Mouse (Mus musculus) midbrain, embryonic 15.5 days (tissue): ENCODE measurements around the gene Atp13a3. TPM values are rescaled to one million over a fixed set of nuclear protein-coding genes. Genes with fewer than 3 reads are reported as not detected.

Experiments
- ATAC-seq: fragments of 200-750 bp; cut with Nextera tagmentation; replicated peaks from 2 replicates; pipeline ENCODE4 v1.8.0; 2017; ENCODE audit warnings: moderate TSS enrichment
- H3K27ac ChIP-seq: fragments of 300-500 bp; sonication (generic); 2 replicates; pipeline ENCODE4 v1.5.1; 2015; ENCODE audit warnings: mild to moderate bottlenecking, inconsistent platforms
- H3K27me3 ChIP-seq: fragments of 300-500 bp; sonication (generic); replicated peaks from 2 replicates; pipeline ENCODE4 v1.6.1; 2015; ENCODE audit warnings: inconsistent platforms
- H3K36me3 ChIP-seq: fragments of 300-500 bp; sonication (generic); replicated peaks from 2 replicates; pipeline ENCODE4 v1.6.1; 2015; ENCODE audit warnings: inconsistent platforms
- H3K4me1 ChIP-seq: fragments of 300-500 bp; sonication (generic); 2 replicates; pipeline ENCODE4 v1.6.1; 2015; ENCODE audit warnings: inconsistent platforms
- H3K4me2 ChIP-seq: fragments of 300-500 bp; sonication (generic); 2 replicates; pipeline ENCODE4 v1.6.1; 2015; ENCODE audit warnings: inconsistent platforms, mild to moderate bottlenecking, moderate library complexity
- H3K4me3 ChIP-seq: fragments of 300-500 bp; sonication (generic); 2 replicates; pipeline ENCODE4 v1.5.1; 2015; ENCODE audit warnings: mild to moderate bottlenecking, inconsistent platforms
- H3K9ac ChIP-seq: fragments of 300-500 bp; sonication (generic); 2 replicates; pipeline ENCODE4 v1.6.1; 2015; ENCODE audit warnings: mild to moderate bottlenecking, inconsistent platforms
- H3K9me3 ChIP-seq: fragments of 300-500 bp; sonication (generic); 2 replicates; pipeline ENCODE4 v1.6.1; 2016; ENCODE audit warnings: inconsistent platforms
- WGBS: fragments of 180-500 bp; shearing (Covaris S2); methylation state at CpG from one replicate; pipeline ENCODE4 v1.1.7; 2015; ENCODE audit warnings: mixed read lengths; 5-methylcytosine and 5-hydroxymethylcytosine counted together
- polyA plus RNA-seq: library from polyadenylated mRNA; unstranded; fragments of >200 nt; fragmentation: Nextera tagmentation; extraction: Ambion mirVana; gene quantifications from 2 replicates; pipeline ENCODE4 v1.2.1, GENCODE M21; 2015

Atp13a3 gene
- polyA plus RNA-seq, 1 experiment from 2014 or later: 8.1 TPM

GRCm38 (mm10) chr16:30403528-30403927 lies 2.2 kb downstream of the Atp13a3 start:
- no peak for ATAC-seq

DNA sequence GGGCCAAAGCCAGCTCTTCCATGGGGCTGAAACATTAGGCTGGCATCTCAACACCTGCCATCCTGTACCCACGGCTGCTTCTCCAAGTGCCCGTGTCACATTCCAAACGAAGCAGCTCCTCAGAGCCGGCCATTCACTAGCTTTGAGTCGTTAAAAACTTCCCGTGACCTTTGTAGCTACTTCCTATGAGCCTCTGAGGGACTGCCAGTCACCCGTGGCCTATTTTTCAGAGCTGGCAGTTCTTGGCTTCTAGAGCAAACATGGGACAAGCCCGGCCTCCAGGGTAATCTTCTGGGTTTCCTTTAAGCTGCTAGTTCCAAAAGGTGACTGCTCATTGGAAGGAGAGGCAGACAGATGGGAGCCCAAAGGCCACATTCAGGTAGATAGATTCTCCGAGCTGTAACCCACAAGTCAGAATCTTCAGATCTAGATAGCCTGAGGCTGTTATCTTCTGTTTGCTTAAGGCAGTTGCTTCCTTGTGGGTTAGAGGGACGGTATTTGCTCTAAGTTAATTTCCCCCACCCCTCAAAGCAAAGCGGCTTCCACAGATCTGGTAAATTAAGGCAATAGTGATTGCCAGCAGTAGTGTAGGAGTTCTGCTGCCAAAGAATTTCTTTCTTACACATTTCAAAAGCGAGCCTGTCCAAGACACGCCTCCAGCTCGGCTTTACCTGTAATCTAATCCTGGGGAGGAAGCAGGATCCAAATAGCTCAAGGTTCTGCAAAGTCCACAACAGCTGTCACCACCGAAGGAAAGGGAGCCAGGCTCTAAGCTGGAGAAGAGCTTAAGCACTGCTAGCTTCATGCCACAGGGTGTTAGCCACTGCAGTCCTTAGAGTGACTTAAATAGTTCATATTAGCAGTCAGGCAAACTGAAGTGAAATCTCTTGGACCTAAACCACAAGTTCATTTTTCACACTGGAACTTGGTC lies 8.4 kb downstream of the Atp13a3 start:
- ATAC-seq: no peak
- H3K9me3 ChIP-seq: no peaks in the 10 kb centered on the region
- H3K4me3 ChIP-seq: no peak overlapping the region
- H3K9ac ChIP-seq: no peak overlapping the region
- no peak overlapping the region for H3K27ac ChIP-seq
- H3K36me3 ChIP-seq: no peaks in the 10 kb centered on the region
- H3K4me1 ChIP-seq: no peaks in the 10 kb centered on the region
- 65% methylated on average over 15 of the region's 15 CpGs for WGBS
- H3K4me2 ChIP-seq: no peak overlapping the region
- H3K27me3 ChIP-seq: no peaks in the 10 kb centered on the region

More at GRCm38 (mm10) chr16:30403528-30403927, 2.2 kb downstream of the Atp13a3 start:
- no peaks in the 10 kb centered on the region for H3K4me1 ChIP-seq
- no peak overlapping the region for H3K4me2 ChIP-seq
- 84% methylated on average over 3 of the region's 3 CpGs for WGBS
- no peaks in the 10 kb centered on the region for H3K9me3 ChIP-seq
- H3K27me3 ChIP-seq: no peaks in the 10 kb centered on the region
- no peak overlapping the region for H3K27ac ChIP-seq
- no peak overlapping the region for H3K9ac ChIP-seq
- no peaks in the 10 kb centered on the region for H3K36me3 ChIP-seq
- H3K4me3 ChIP-seq: no peak overlapping the region

- 89% methylated on average over 2 of the region's 2 CpGs for WGBS
- Histone ChIP-seq H3K27ac (no peak overlapping the region), H3K9me3 (no peaks in the 10 kb centered on the region), H3K36me3 (no peaks in the 10 kb centered on the region), H3K4me2 (no peak overlapping the region), H3K4me3 (no peak overlapping the region), H3K4me1 (no peaks in the 10 kb centered on the region; the same call in 1 of the 2 replicates), H3K9ac (no peak overlapping the region), H3K27me3 (no peaks in the 10 kb centered on the region)
- no peak for ATAC-seq
Measured at GRCm38 (mm10) chr16:30395136-30395535, 10.6 kb downstream of the Atp13a3 start.

DNA sequence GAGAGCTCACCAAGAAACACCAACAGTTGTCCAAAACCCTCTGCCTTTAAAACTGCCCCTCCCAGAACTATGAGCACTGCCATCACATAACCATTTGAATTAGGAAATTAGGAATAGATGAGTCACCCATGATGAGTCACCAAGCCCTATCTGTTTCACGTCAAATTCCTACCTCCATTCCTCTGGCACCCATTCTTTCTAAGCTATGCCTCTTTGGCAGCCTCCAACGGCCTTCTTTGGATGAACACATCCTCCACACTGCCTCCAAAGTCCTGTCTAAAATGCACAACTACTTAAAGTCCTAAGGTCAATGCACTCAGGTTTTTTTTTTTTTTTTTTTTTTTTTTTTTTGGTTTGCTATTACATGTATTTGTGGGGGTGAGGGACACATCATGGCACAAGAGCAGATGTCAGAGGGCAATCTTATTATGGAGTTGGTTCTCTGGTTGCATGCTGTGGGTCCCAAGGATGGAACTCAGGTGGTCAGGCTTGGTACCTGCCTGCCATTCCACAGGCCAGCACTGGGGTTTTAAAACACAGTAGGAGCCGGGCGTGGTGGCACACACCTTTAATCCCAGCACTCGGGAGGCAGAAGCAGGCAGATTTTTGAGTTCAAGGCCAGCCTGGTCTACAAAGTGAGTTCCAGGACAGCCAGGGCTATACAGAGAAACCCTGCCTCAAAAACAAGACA lies 15.0 kb downstream of the Atp13a3 start:
- H3K4me2 ChIP-seq: no peak overlapping the region
- no peaks in the 10 kb centered on the region for H3K27me3 ChIP-seq
- no peak for ATAC-seq
- H3K27ac ChIP-seq: no peak overlapping the region
- H3K36me3 ChIP-seq: no peaks in the 10 kb centered on the region
- WGBS: 94% methylated on average over 5 of the region's 5 CpGs
- H3K9ac ChIP-seq: no peak overlapping the region
- H3K4me1 ChIP-seq: peaks cover 28% of the 10 kb centered on the region
- no peak overlapping the region for H3K4me3 ChIP-seq
- H3K9me3 ChIP-seq: no peaks in the 10 kb centered on the region

DNA sequence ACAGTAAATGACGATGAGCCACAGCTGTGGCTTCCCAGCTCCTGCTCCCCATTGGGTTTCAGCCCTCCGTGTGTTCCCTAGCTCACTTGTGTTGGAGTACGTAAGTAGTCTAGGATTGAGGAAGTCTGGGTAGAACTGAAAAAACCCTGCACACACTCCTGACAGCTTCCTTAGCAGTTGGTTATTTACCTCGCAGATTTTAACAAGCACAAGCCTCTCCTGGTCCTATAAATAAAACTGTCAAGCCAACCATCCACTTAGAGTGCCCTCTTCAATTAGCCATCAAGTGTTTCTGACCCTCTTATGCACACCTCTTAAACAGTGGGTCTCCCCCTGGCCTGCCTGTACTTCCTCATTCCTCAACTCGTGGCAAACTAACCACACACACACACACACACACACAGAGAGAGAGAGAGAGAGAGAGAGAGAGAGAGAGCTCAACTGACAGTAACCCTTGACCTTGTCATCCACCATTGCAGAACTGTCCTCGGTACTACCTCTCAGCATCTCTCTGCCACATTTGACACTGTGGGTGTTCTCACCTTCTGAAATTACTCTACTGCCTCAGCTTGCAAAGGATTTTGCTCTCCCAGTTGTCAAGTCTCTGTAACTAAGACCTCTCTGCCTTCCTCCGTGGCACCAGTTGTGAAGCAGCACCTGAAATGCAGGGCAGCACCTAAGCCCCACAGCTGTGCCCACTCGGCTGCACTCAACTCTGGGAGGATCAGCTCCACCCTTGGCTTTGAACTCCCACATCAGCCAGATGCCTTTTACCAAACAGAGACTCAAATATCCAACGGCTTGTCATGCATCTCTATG lies 15.7 kb downstream of the Atp13a3 start:
- WGBS: 74% methylated on average over 9 of the region's 9 CpGs
- ATAC-seq: no peak
- H3K9ac ChIP-seq: peak overlapping the region; percentile 81; the same call in 1 of the 2 replicates
- H3K4me2 ChIP-seq: peak overlapping the region; percentile 93
- H3K4me3 ChIP-seq: peak overlapping the region; percentile 71
- H3K27ac ChIP-seq: peak overlapping the region; percentile 85
- peaks cover 29% of the 10 kb centered on the region for H3K4me1 ChIP-seq
- H3K36me3 ChIP-seq: no peaks in the 10 kb centered on the region
- H3K27me3 ChIP-seq: no peaks in the 10 kb centered on the region
- no peaks in the 10 kb centered on the region for H3K9me3 ChIP-seq

DNA sequence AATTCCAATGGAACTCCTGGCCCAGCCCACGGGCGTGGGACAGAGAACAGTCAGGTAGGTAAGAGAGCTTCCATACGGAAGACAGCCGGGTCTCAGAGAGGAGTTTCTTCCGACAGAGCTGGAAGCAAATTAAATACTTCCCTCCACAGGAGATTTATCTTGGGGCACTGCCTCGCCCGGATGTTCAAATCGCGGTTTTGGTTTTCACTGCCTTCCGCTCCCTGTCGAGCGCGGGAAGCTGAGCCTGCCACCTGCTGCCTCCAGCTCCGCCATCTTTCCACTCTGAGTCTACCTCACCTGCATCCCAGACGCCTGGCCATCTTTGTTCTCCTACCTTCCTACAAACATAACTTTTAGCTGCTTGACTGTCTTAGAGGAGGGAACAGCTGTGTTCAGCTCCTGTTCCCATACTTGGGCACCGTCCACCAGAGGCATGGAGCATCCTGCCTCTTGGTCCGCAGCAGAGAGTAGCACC lies 16.5 kb downstream of the Atp13a3 start:
- 6% methylated on average over 17 of the region's 17 CpGs for WGBS
- Histone ChIP-seq H3K9ac (peak overlapping the region; percentile 81), H3K4me3 (peak overlapping the region; percentile 71), H3K27me3 (no peaks in the 10 kb centered on the region), H3K4me2 (peak overlapping the region; percentile 93), H3K36me3 (no peaks in the 10 kb centered on the region), H3K9me3 (no peaks in the 10 kb centered on the region), H3K4me1 (peaks cover 29% of the 10 kb centered on the region), H3K27ac (peak overlapping the region; percentile 85)
- ATAC-seq: peak; percentile 43

DNA sequence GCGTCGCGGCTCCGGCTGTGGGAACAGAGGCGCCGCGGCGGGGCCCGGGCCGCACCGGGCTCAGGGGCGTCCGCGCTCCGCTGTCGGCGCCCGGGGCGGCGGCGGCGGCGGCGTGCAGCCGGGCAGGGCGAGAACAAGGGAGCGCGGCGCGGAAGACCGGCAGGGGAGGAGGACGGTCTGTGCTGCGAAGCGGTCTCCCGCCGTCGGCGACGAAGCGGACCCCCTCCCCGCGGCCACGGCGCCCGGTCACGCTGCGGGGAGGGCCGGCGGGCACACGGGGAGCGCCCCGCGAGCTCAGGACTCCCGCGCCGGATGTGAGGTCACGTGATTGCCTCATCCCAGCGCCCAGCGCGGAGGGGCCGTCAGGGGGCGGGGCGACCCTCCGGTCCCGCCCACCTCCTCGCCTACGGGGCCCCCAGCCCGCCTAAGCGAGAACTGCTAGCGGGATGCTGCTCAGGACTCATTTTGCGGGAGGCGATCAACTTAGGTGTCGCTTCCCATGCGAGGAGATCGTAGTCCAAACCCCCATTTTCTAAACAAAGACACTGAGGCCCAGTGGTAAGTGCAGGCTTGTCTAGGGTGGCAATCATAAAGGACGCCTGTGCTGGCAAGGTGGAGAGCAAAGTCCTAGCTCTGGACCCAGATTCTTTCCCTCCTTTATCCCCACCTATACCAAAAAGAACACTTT lies 17.1 kb downstream of the Atp13a3 start:
- WGBS: under 1% methylated on average over 61 of the region's 76 CpGs
- H3K9me3 ChIP-seq: no peaks in the 10 kb centered on the region

GRCm38 (mm10) chr16:30387871-30388460 lies 17.8 kb downstream of the Atp13a3 start:
- H3K4me1 ChIP-seq: peaks cover 29% of the 10 kb centered on the region
- peak; percentile 70 for ATAC-seq
- peak overlapping the region; percentile 85 for H3K27ac ChIP-seq
- H3K9ac ChIP-seq: peak overlapping the region; percentile 81
- H3K4me3 ChIP-seq: peak overlapping the region; percentile 71
- no peaks in the 10 kb centered on the region for H3K36me3 ChIP-seq
- H3K27me3 ChIP-seq: no peaks in the 10 kb centered on the region
- no peaks in the 10 kb centered on the region for H3K9me3 ChIP-seq
- under 1% methylated on average over 44 of the region's 49 CpGs for WGBS
- peak overlapping the region; percentile 93 for H3K4me2 ChIP-seq

More for the DNA sequence above, 17.1 kb downstream of the Atp13a3 start:
- H3K4me1 ChIP-seq: peaks cover 29% of the 10 kb centered on the region
- H3K27me3 ChIP-seq: no peaks in the 10 kb centered on the region
- ATAC-seq: peak; percentile 95
- peak overlapping the region; percentile 71 for H3K4me3 ChIP-seq
- no peaks in the 10 kb centered on the region for H3K36me3 ChIP-seq
- peak overlapping the region; percentile 85 for H3K27ac ChIP-seq
- peak overlapping the region; percentile 81 for H3K9ac ChIP-seq
- H3K4me2 ChIP-seq: peak overlapping the region; percentile 93

DNA sequence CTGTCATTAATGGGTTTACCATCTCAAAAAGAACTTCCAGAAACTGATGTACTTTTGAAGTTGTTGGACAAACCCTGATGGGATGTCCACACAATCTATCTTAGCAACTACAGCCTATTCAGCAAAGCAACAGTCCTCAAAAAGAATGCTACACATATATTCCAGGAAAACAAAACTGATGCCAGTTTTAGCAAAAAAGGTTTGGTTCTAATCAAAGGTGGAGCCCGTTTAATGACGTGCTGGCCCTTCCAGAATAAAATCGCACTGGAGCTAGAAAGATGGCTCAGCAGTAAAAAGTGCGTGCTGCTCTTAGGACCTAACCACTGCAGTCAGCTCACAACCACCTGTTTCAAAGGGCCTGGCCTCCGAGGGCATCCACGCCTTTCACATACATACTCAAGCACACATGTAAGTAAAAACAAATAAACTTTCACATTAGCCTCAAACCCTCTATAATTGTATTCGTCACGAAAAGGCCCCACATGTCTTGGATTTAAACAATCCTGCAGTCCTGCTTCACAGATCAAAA lies 18.8 kb downstream of the Atp13a3 start:
- H3K4me3 ChIP-seq: peak overlapping the region; percentile 71
- no peaks in the 10 kb centered on the region for H3K9me3 ChIP-seq
- H3K4me1 ChIP-seq: peaks cover 29% of the 10 kb centered on the region
- peak overlapping the region; percentile 93 for H3K4me2 ChIP-seq
- H3K27me3 ChIP-seq: no peaks in the 10 kb centered on the region
- no peak overlapping the region for H3K9ac ChIP-seq
- 72% methylated on average over 8 of the region's 8 CpGs for WGBS
- no peaks in the 10 kb centered on the region for H3K36me3 ChIP-seq
- H3K27ac ChIP-seq: no peak overlapping the region
- ATAC-seq: no peak

GRCm38 (mm10) chr16:30385531-30385930 lies 20.2 kb downstream of the Atp13a3 start:
- H3K9ac ChIP-seq: no peak overlapping the region
- H3K4me2 ChIP-seq: no peak overlapping the region
- H3K4me3 ChIP-seq: no peak overlapping the region
- no peaks in the 10 kb centered on the region for H3K36me3 ChIP-seq
- peaks cover 29% of the 10 kb centered on the region for H3K4me1 ChIP-seq
- WGBS: 92% methylated on average over 1 of the region's 1 CpGs
- no peak overlapping the region for H3K27ac ChIP-seq
- H3K9me3 ChIP-seq: no peaks in the 10 kb centered on the region
- ATAC-seq: no peak
- no peaks in the 10 kb centered on the region for H3K27me3 ChIP-seq

DNA sequence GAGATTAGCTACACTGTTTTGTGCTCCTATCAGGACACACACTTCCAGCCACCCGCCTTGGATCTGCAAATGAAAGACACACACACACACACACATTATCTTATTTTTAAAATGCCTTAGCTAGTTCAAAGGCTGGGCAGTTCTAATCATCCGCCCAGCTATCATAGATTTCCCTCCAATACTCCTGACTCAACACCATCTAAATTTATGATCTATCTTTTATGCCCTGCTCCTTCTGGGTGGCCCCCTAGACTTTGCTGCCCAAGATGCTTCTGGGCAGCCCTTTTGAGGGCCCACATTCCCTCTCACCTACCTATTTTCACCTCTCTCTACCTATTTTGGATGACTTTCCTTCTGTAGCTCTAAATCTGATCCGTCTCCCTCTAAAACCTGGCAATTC lies 29.5 kb downstream of the Atp13a3 start:
- H3K4me2 ChIP-seq: no peak overlapping the region
- no peaks in the 10 kb centered on the region for H3K27me3 ChIP-seq
- no peak overlapping the region for H3K4me3 ChIP-seq
- H3K27ac ChIP-seq: no peak overlapping the region
- no peaks in the 10 kb centered on the region for H3K36me3 ChIP-seq
- H3K9me3 ChIP-seq: no peaks in the 10 kb centered on the region
- no peak for ATAC-seq
- 77% methylated on average over 3 of the region's 3 CpGs for WGBS
- 0 out of 2 replicates have a peak, but pooled peaks cover 3% of the 10 kb centered on the region for H3K4me1 ChIP-seq
- H3K9ac ChIP-seq: no peak overlapping the region
